Mouse (Mus musculus) cerebellum, postnatal 25 days (tissue): ENCODE measurements around the gene S100a14.

Experiments used
- DNase-seq, 2 experiments: peaks; one replicate each; pipeline ENCODE4 v3.0.0; 2021; ENCODE audit warnings: mixed read lengths in 2 of 2

S100a14 gene

GRCm38 (mm10) chr3:90526580-90526979 lies at the start of gene S100a14:
TSS of gene S100a14 (plus strand) at chr3:90526856.
- no peak for DNase-seq

- DNase-seq, result no peak
Observed at GRCm38 (mm10) chr3:90486998-90487397, 39.7 kb upstream of the S100a14 start.

- DNase-seq, result no peak
Observed at GRCm38 (mm10) chr3:90488576-90488975, 38.1 kb upstream of the S100a14 start.

- DNase-seq, result peak; percentile 95 to 96
Observed at GRCm38 (mm10) chr3:90490696-90491256, 35.9 kb upstream of the S100a14 start, which contains the start of gene Snapin. TSS of gene Snapin (minus strand) at chr3:90491033.

GRCm38 (mm10) chr3:90491350-90491749 lies 35.3 kb upstream of the S100a14 start:
- DNase-seq, result peak in 1 of 2 experiments; percentile 44

- peak in 1 of 2 experiments; percentile 62 for DNase-seq
Observed at GRCm38 (mm10) chr3:90493831-90494540, 32.7 kb upstream of the S100a14 start.

GRCm38 (mm10) chr3:90495850-90496525 lies 30.7 kb upstream of the S100a14 start:
- DNase-seq, result no peak

- no peak for DNase-seq
Observed at GRCm38 (mm10) chr3:90497597-90497996, 29.1 kb upstream of the S100a14 start.

- DNase-seq, result no peak
Observed at GRCm38 (mm10) chr3:90503444-90503843, 23.2 kb upstream of the S100a14 start.

GRCm38 (mm10) chr3:90505216-90505615 lies 21.4 kb upstream of the S100a14 start:
- DNase-seq, result no peak

- DNase-seq, result no peak
Observed at GRCm38 (mm10) chr3:90506362-90506761, 20.3 kb upstream of the S100a14 start.

GRCm38 (mm10) chr3:90508287-90508949 lies 18.2 kb upstream of the S100a14 start:
- no peak for DNase-seq

GRCm38 (mm10) chr3:90508950-90509746 lies 17.5 kb upstream of the S100a14 start, which contains the start of gene Chtop:
TSS of gene Chtop (minus strand) at chr3:90509498.
- DNase-seq, result peak; percentile 99 to 100

- DNase-seq, result no peak
Observed at GRCm38 (mm10) chr3:90509747-90510123, 16.9 kb upstream of the S100a14 start.

GRCm38 (mm10) chr3:90512276-90512675 lies 14.4 kb upstream of the S100a14 start:
- no peak for DNase-seq

GRCm38 (mm10) chr3:90512948-90513642 lies 13.6 kb upstream of the S100a14 start:
- DNase-seq, result no peak

- DNase-seq, result peak; percentile 46 to 61
Observed at GRCm38 (mm10) chr3:90513796-90514590, 12.7 kb upstream of the S100a14 start, which contains the start of the genes S100a1 and S100a13. TSS of gene S100a1 (minus strand) at chr3:90514392. TSS of gene S100a13 (plus strand) at chr3:90514435.

- peak in 1 of 2 experiments; percentile 49 for DNase-seq
Observed at GRCm38 (mm10) chr3:90514691-90515090, 12.0 kb upstream of the S100a14 start.

GRCm38 (mm10) chr3:90515242-90515641 lies 11.4 kb upstream of the S100a14 start:
- no peak for DNase-seq

GRCm38 (mm10) chr3:90515789-90516188 lies 10.9 kb upstream of the S100a14 start:
- no peak for DNase-seq

- DNase-seq, result no peak
Observed at GRCm38 (mm10) chr3:90517711-90518110, 8.9 kb upstream of the S100a14 start.
